Mouse (Mus musculus): ENCODE data around the gene Snx32. TPM values are rescaled to one million over a fixed set of nuclear protein-coding genes. Genes with fewer than 3 reads are reported as not detected.

The Snx32 gene
- polyA plus RNA-seq, 1 experiment from 2014 or later = 8.0 TPM

GRCm38 (mm10) chr19:5532520-5532919 is 22.2 kb upstream of the Snx32 start:
- 67% methylated on average over 8 of the region's 8 CpGs for WGBS
- Histone ChIP-seq H3K4me2 (replicated peaks) (no peak overlapping the region), H3K27ac (no peak overlapping the region), H3K36me3 (no peaks in the 10 kb centered on the region), H3K9ac (no peak overlapping the region), H3K4me3 (replicated peaks) (no peak overlapping the region), H3K4me1 (replicated peaks) (peaks cover 12% of the 10 kb centered on the region; the same call in 1 of the 2 replicates), H3K27me3 (replicated peaks) (no peaks in the 10 kb centered on the region), H3K9me3 (no peaks in the 10 kb centered on the region)
- ATAC-seq = no peak

DNA sequence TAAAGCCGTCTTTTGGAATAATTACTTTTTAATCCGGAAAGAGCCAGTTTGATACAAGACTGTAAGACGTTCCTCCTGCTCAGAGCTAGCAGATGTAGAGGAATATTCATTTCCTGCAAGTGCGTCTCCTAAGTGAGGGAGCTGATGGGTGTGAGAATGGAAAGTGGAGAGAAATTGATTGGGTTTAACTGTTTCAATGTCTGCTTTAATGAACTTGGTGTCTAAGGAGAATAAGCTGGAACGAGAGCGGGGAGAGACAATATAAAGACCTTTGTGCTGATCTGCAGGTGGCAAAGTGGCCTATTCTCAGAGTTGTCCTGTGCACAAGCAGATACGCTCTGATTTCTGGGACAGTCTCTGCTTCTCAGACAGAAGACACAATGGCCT is 19.8 kb upstream of the Snx32 start:
- Histone ChIP-seq H3K9ac (no peak overlapping the region), H3K27ac (peak overlapping the region; percentile 91), H3K4me1 (replicated peaks) (peaks cover 12% of the 10 kb centered on the region; the same call in 1 of the 2 replicates), H3K9me3 (no peaks in the 10 kb centered on the region), H3K4me2 (replicated peaks) (peak overlapping the region; percentile 63), H3K27me3 (replicated peaks) (no peaks in the 10 kb centered on the region), H3K36me3 (no peaks in the 10 kb centered on the region), H3K4me3 (replicated peaks) (no peak overlapping the region; the same call in 1 of the 2 replicates)
- WGBS = 54% methylated on average over 7 of the region's 7 CpGs
- ATAC-seq = no peak; the same call in 1 of the 2 replicates

GRCm38 (mm10) chr19:5529325-5530137 is 19.2 kb upstream of the Snx32 start:
- 14% methylated on average over 20 of the region's 20 CpGs for WGBS
- H3K9me3 ChIP-seq = no peaks in the 10 kb centered on the region
- peak overlapping the region; percentile 63 for H3K4me2 ChIP-seq (replicated peaks)
- H3K4me3 ChIP-seq (replicated peaks) = peak overlapping the region; percentile 26
- peaks cover 12% of the 10 kb centered on the region; the same call in 1 of the 2 replicates for H3K4me1 ChIP-seq (replicated peaks)
- H3K27me3 ChIP-seq (replicated peaks) = no peaks in the 10 kb centered on the region
- H3K36me3 ChIP-seq = no peaks in the 10 kb centered on the region
- peak overlapping the region; percentile 20; the same call in 1 of the 2 replicates for H3K9ac ChIP-seq
- ATAC-seq = peak; percentile 98
- H3K27ac ChIP-seq = peak overlapping the region; percentile 91

DNA sequence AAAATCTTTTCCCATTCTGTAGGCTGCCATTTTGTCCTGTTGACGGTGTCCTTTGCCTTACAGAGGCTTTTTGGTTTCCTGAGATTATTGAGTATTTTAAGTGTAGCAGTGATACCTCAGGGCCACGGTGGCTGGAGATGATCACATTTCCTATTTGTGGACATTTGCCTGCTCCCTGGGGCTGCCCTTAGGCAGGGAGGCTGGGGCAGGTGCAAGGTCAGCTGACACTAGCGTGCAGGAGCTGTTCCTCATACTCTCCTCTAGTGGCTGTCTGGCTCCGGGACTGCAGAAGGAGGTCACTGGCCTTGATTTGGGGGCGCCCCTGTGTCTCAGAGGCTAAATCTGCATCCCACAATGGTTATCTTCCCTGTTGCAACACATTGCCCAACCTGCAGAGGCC is 14.9 kb upstream of the Snx32 start:
- Histone ChIP-seq H3K4me1 (replicated peaks) (peaks cover 4% of the 10 kb centered on the region; the same call in 1 of the 2 replicates), H3K27me3 (replicated peaks) (no peaks in the 10 kb centered on the region), H3K4me3 (replicated peaks) (no peak overlapping the region), H3K9me3 (no peaks in the 10 kb centered on the region), H3K4me2 (replicated peaks) (no peak overlapping the region), H3K36me3 (no peaks in the 10 kb centered on the region), H3K27ac (no peak overlapping the region), H3K9ac (no peak overlapping the region)
- 67% methylated on average over 5 of the region's 5 CpGs for WGBS
- ATAC-seq = no peak

DNA sequence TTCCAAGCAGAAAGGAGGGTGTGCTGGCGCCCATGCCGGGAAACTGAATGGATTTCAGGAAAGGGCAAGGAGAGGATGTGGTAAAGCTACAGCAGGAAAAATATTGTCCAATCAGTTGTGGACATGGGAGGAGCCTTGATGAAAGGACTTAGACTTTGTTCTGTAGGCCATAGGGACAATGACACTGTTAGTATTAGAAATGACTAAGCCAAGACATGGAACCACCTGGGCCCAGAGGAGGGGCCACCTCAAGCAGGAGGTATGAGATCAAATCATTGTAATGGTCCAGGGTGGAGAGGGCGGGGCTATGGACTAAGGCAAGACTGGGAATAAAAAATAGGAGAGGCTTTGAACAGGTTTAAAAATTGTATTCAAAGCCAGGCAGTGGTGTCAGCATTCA is 8.4 kb upstream of the Snx32 start:
- Histone ChIP-seq H3K4me2 (replicated peaks) (no peak overlapping the region), H3K27me3 (replicated peaks) (no peaks in the 10 kb centered on the region), H3K4me1 (replicated peaks) (peaks cover 13% of the 10 kb centered on the region; the same call in 1 of the 2 replicates), H3K36me3 (no peaks in the 10 kb centered on the region), H3K27ac (no peak overlapping the region), H3K9me3 (no peaks in the 10 kb centered on the region), H3K9ac (no peak overlapping the region), H3K4me3 (replicated peaks) (no peak overlapping the region)
- peak; percentile 66 for ATAC-seq
- WGBS = 87% methylated on average over 3 of the region's 3 CpGs

- WGBS = 75% methylated on average over 8 of the region's 8 CpGs
- Histone ChIP-seq H3K9me3 (no peaks in the 10 kb centered on the region), H3K4me3 (replicated peaks) (no peak overlapping the region), H3K27me3 (replicated peaks) (no peaks in the 10 kb centered on the region), H3K4me1 (replicated peaks) (peaks cover 13% of the 10 kb centered on the region; the same call in 1 of the 2 replicates), H3K4me2 (replicated peaks) (no peak overlapping the region), H3K36me3 (no peaks in the 10 kb centered on the region), H3K27ac (no peak overlapping the region), H3K9ac (no peak overlapping the region)
- no peak for ATAC-seq
Measured at GRCm38 (mm10) chr19:5516906-5517505, 6.7 kb upstream of the Snx32 start.

GRCm38 (mm10) chr19:5515840-5516777 is 5.8 kb upstream of the Snx32 start:
- no peaks in the 10 kb centered on the region for H3K27me3 ChIP-seq (replicated peaks)
- H3K9me3 ChIP-seq = no peaks in the 10 kb centered on the region
- no peak overlapping the region for H3K9ac ChIP-seq
- H3K4me3 ChIP-seq (replicated peaks) = no peak overlapping the region
- ATAC-seq = peak; percentile 59
- peaks cover 13% of the 10 kb centered on the region; the same call in 1 of the 2 replicates for H3K4me1 ChIP-seq (replicated peaks)
- WGBS = 70% methylated on average over 7 of the region's 7 CpGs
- H3K4me2 ChIP-seq (replicated peaks) = no peak overlapping the region
- H3K27ac ChIP-seq = peak overlapping the region; percentile 55
- H3K36me3 ChIP-seq = no peaks in the 10 kb centered on the region

- Histone ChIP-seq H3K4me2 (replicated peaks) (no peak overlapping the region), H3K4me1 (replicated peaks) (peaks cover 22% of the 10 kb centered on the region), H3K36me3 (no peaks in the 10 kb centered on the region), H3K27ac (no peak overlapping the region), H3K9ac (no peak overlapping the region), H3K4me3 (replicated peaks) (no peak overlapping the region), H3K27me3 (replicated peaks) (no peaks in the 10 kb centered on the region), H3K9me3 (no peaks in the 10 kb centered on the region)
- WGBS = 89% methylated on average over 3 of the region's 3 CpGs
- no peak for ATAC-seq
Measured at GRCm38 (mm10) chr19:5513005-5513349, 2.6 kb upstream of the Snx32 start.

- H3K9me3 ChIP-seq = no peaks in the 10 kb centered on the region
- H3K4me1 ChIP-seq (replicated peaks) = peaks cover 22% of the 10 kb centered on the region
- H3K27ac ChIP-seq = no peak overlapping the region
- no peaks in the 10 kb centered on the region for H3K27me3 ChIP-seq (replicated peaks)
- no peak for ATAC-seq
- peak overlapping the region; percentile 17 for H3K4me2 ChIP-seq (replicated peaks)
- no peaks in the 10 kb centered on the region for H3K36me3 ChIP-seq
- no peak overlapping the region for H3K9ac ChIP-seq
- no peak overlapping the region for H3K4me3 ChIP-seq (replicated peaks)
- WGBS = 77% methylated on average over 12 of the region's 12 CpGs
Measured at GRCm38 (mm10) chr19:5512091-5513004, 2.0 kb upstream of the Snx32 start.

DNA sequence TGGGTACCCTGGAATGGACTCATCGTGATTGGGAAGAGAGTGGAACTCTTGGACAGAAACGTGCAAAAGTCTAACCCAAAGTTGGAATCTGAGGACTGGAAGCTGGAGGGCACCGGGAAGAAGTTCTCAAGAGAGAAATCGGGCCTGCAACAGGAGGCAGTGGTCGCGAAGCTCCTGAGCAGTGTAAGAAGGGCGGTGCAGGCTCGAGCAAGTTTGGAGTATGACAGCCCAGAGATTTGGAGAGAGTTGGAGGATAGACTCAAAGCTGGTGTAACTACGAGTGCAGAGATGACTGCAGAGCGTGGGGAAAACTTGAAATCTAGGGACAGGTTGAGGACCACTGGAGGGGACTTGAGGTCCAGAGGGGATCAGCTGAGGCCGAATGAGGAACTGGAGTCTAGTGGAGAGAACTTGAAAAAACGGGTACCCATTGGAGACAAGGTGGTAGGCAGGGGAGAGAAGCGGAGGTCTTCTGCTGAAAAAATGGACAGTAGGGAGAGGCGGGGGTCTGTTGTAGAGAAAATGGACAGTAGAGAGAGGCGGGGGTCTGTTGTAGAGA is 815 bp upstream of the Snx32 start:
- 44% methylated on average over 15 of the region's 15 CpGs for WGBS
- peak overlapping the region; percentile 87 for H3K4me2 ChIP-seq (replicated peaks)
- peak overlapping the region; percentile 52 for H3K4me3 ChIP-seq (replicated peaks)
- H3K9me3 ChIP-seq = no peaks in the 10 kb centered on the region
- H3K27me3 ChIP-seq (replicated peaks) = no peaks in the 10 kb centered on the region
- peaks cover 17% of the 10 kb centered on the region for H3K4me1 ChIP-seq (replicated peaks)
- no peak for ATAC-seq
- H3K36me3 ChIP-seq = no peaks in the 10 kb centered on the region
- H3K27ac ChIP-seq = 0 out of 2 replicates have a peak overlapping the region, but pooled peaks have one; percentile 54
- H3K9ac ChIP-seq = peak overlapping the region; percentile 56

DNA sequence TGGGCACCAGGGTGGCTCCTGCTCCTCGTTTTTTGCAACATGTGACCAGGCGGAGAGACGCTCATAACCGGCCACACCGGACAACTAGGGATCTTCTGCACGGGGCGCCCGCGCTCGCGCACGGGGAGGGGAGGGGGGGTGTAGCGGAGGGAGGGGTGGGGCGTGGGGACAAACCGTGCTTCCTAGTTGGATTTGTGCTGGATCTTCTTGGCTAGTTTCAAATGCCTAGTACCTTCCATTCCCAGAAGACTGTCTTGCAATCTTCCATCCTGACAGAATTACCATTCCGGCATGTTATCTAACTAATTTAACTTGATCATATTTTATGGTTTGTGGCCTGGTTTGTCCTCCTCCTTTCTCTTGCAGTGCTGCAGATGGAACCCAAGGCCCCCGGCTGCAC is 6.7 kb downstream of the Snx32 start, which contains the start of gene 1700020D05Rik:
Gene 1700020D05Rik, minus strand, starts transcription at position 101 of the 400 bp plus-strand sequence.
- Histone ChIP-seq H3K4me3 (replicated peaks) (no peak within 1 kb of the TSS), H3K9ac (no peak within 1 kb of the TSS), H3K27me3 (replicated peaks) (no peaks in the 10 kb centered on the region), H3K27ac (no peak within 1 kb of the TSS), H3K9me3 (no peaks in the 10 kb centered on the region), H3K4me1 (replicated peaks) (no peaks in the 10 kb centered on the region), H3K36me3 (no peaks in the 10 kb centered on the region), H3K4me2 (replicated peaks) (peak within 1 kb of the TSS; percentile 24; the same call in 1 of the 2 replicates)
- no peak for ATAC-seq
- 53% methylated on average over 11 of the region's 17 CpGs for WGBS

Measured in intestine, embryonic 15.5 days (tissue).